Mouse (Mus musculus): ENCODE results near the gene Map1lc3b. TPM values are rescaled to one million over a fixed set of nuclear protein-coding genes. Genes with fewer than 3 reads are reported as not detected.

Gene Map1lc3b
- polyA plus RNA-seq, 1 experiment = 101 TPM

GRCm38 (mm10) chr8:121602411-121602810 is 12.2 kb downstream of the Map1lc3b start:
- no peak overlapping the region for H3ac ChIP-seq (ENCODE audit: control insufficient read depth, insufficient read length, low read depth)
- H3K79me3 ChIP-seq (ENCODE audit: low read depth) = no peaks in the 10 kb centered on the region
- no peak overlapping the region for H3K4me3 ChIP-seq (ENCODE audit: insufficient read depth, poor library complexity, severe bottlenecking)
- H3K27me3 ChIP-seq (ENCODE audit: control insufficient read depth, insufficient read depth, insufficient read length) = no peaks in the 10 kb centered on the region
- H3K79me2 ChIP-seq (ENCODE audit: control insufficient read depth, insufficient read depth) = no peaks in the 10 kb centered on the region
- TF ChIP-seq CEBPB (IDR thresholded peaks at IDR 0.05; ENCODE audit: low read depth) = no peak
- no peak for TF ChIP-seq USF1 (IDR thresholded peaks at IDR 0.05; ENCODE audit: low read depth)
- no peak for TF ChIP-seq CTCF (IDR thresholded peaks at IDR 0.05; ENCODE audit: control insufficient read depth, insufficient read depth, insufficient read length)
- TF ChIP-seq MAX (IDR thresholded peaks at IDR 0.05) = no peak
- no peak for TF ChIP-seq MYOG (IDR thresholded peaks at IDR 0.05; ENCODE audit: control insufficient read depth, extremely low read depth, insufficient read length)
- TF ChIP-seq MYOD1 (IDR thresholded peaks at IDR 0.05; ENCODE audit: control insufficient read depth, insufficient read length, low read depth) = no peak
- no peak for TF ChIP-seq FOSL1 (IDR thresholded peaks at IDR 0.05; ENCODE audit: insufficient read depth, low read length, poor library complexity, severe bottlenecking)
- peaks cover 65% of the 10 kb centered on the region for H3K36me3 ChIP-seq (ENCODE audit: control insufficient read depth, insufficient read depth)

- Histone ChIP-seq H3K36me3 (ENCODE audit: control insufficient read depth, insufficient read depth) (peaks cover 63% of the 10 kb centered on the region), H3ac (ENCODE audit: control insufficient read depth, insufficient read length, low read depth) (no peak overlapping the region), H3K4me3 (ENCODE audit: insufficient read depth, poor library complexity, severe bottlenecking) (no peak overlapping the region), H3K79me2 (ENCODE audit: control insufficient read depth, insufficient read depth) (no peaks in the 10 kb centered on the region), H3K27me3 (ENCODE audit: control insufficient read depth, insufficient read depth, insufficient read length) (no peaks in the 10 kb centered on the region), H3K79me3 (ENCODE audit: low read depth) (no peaks in the 10 kb centered on the region)
- TF ChIP-seq MYOD1 (IDR thresholded peaks at IDR 0.05; ENCODE audit: control insufficient read depth, insufficient read length, low read depth) (no peak), MYOG (IDR thresholded peaks at IDR 0.05; ENCODE audit: control insufficient read depth, extremely low read depth, insufficient read length) (no peak), FOSL1 (IDR thresholded peaks at IDR 0.05; ENCODE audit: insufficient read depth, low read length, poor library complexity, severe bottlenecking) (no peak), USF1 (IDR thresholded peaks at IDR 0.05; ENCODE audit: low read depth) (no peak), CEBPB (IDR thresholded peaks at IDR 0.05; ENCODE audit: low read depth) (no peak), CTCF (IDR thresholded peaks at IDR 0.05; ENCODE audit: control insufficient read depth, insufficient read depth, insufficient read length) (peak; percentile 86), MAX (IDR thresholded peaks at IDR 0.05) (no peak)
Measured at GRCm38 (mm10) chr8:121602860-121603259, 12.7 kb downstream of the Map1lc3b start.

GRCm38 (mm10) chr8:121603801-121604200 is 13.6 kb downstream of the Map1lc3b start:
- Histone ChIP-seq H3ac (ENCODE audit: control insufficient read depth, insufficient read length, low read depth) (no peak overlapping the region), H3K79me2 (ENCODE audit: control insufficient read depth, insufficient read depth) (no peaks in the 10 kb centered on the region), H3K4me3 (ENCODE audit: insufficient read depth, poor library complexity, severe bottlenecking) (no peak overlapping the region), H3K36me3 (ENCODE audit: control insufficient read depth, insufficient read depth) (peaks cover 66% of the 10 kb centered on the region), H3K27me3 (ENCODE audit: control insufficient read depth, insufficient read depth, insufficient read length) (no peaks in the 10 kb centered on the region), H3K79me3 (ENCODE audit: low read depth) (no peaks in the 10 kb centered on the region)
- TF ChIP-seq USF1 (IDR thresholded peaks at IDR 0.05; ENCODE audit: low read depth) (no peak), MAX (IDR thresholded peaks at IDR 0.05) (no peak), CTCF (IDR thresholded peaks at IDR 0.05; ENCODE audit: control insufficient read depth, insufficient read depth, insufficient read length) (no peak), MYOG (IDR thresholded peaks at IDR 0.05; ENCODE audit: control insufficient read depth, extremely low read depth, insufficient read length) (no peak), MYOD1 (IDR thresholded peaks at IDR 0.05; ENCODE audit: control insufficient read depth, insufficient read length, low read depth) (no peak), CEBPB (IDR thresholded peaks at IDR 0.05; ENCODE audit: low read depth) (no peak), FOSL1 (IDR thresholded peaks at IDR 0.05; ENCODE audit: insufficient read depth, low read length, poor library complexity, severe bottlenecking) (no peak)

GRCm38 (mm10) chr8:121607661-121608060 is 17.5 kb downstream of the Map1lc3b start:
- peaks cover 53% of the 10 kb centered on the region for H3K36me3 ChIP-seq (ENCODE audit: control insufficient read depth, insufficient read depth)
- H3K79me3 ChIP-seq (ENCODE audit: low read depth) = peaks cover 2% of the 10 kb centered on the region
- no peaks in the 10 kb centered on the region for H3K27me3 ChIP-seq (ENCODE audit: control insufficient read depth, insufficient read depth, insufficient read length)
- TF ChIP-seq CTCF (IDR thresholded peaks at IDR 0.05; ENCODE audit: control insufficient read depth, insufficient read depth, insufficient read length) = peak; percentile 3
- TF ChIP-seq MAX (IDR thresholded peaks at IDR 0.05) = no peak
- no peak for TF ChIP-seq USF1 (IDR thresholded peaks at IDR 0.05; ENCODE audit: low read depth)
- no peak for TF ChIP-seq MYOG (IDR thresholded peaks at IDR 0.05; ENCODE audit: control insufficient read depth, extremely low read depth, insufficient read length)
- H3K4me3 ChIP-seq (ENCODE audit: insufficient read depth, poor library complexity, severe bottlenecking) = no peak overlapping the region
- no peak overlapping the region for H3ac ChIP-seq (ENCODE audit: control insufficient read depth, insufficient read length, low read depth)
- no peaks in the 10 kb centered on the region for H3K79me2 ChIP-seq (ENCODE audit: control insufficient read depth, insufficient read depth)

GRCm38 (mm10) chr8:121609251-121609650 is 19.1 kb downstream of the Map1lc3b start:
- peaks cover 14% of the 10 kb centered on the region for H3K79me2 ChIP-seq (ENCODE audit: control insufficient read depth, insufficient read depth)
- H3K79me3 ChIP-seq (ENCODE audit: low read depth) = peaks cover 8% of the 10 kb centered on the region
- H3K27me3 ChIP-seq (ENCODE audit: control insufficient read depth, insufficient read depth, insufficient read length) = no peaks in the 10 kb centered on the region
- no peak overlapping the region for H3ac ChIP-seq (ENCODE audit: control insufficient read depth, insufficient read length, low read depth)
- no peak for TF ChIP-seq CEBPB (IDR thresholded peaks at IDR 0.05; ENCODE audit: low read depth)
- TF ChIP-seq CTCF (IDR thresholded peaks at IDR 0.05; ENCODE audit: control insufficient read depth, insufficient read depth, insufficient read length) = no peak
- no peak for TF ChIP-seq MYOG (IDR thresholded peaks at IDR 0.05; ENCODE audit: control insufficient read depth, extremely low read depth, insufficient read length)
- no peak for TF ChIP-seq USF1 (IDR thresholded peaks at IDR 0.05; ENCODE audit: low read depth)
- TF ChIP-seq MAX (IDR thresholded peaks at IDR 0.05) = no peak
- no peak for TF ChIP-seq MYOD1 (IDR thresholded peaks at IDR 0.05; ENCODE audit: control insufficient read depth, insufficient read length, low read depth)
- no peak for TF ChIP-seq FOSL1 (IDR thresholded peaks at IDR 0.05; ENCODE audit: insufficient read depth, low read length, poor library complexity, severe bottlenecking)
- no peak overlapping the region for H3K4me3 ChIP-seq (ENCODE audit: insufficient read depth, poor library complexity, severe bottlenecking)
- peaks cover 49% of the 10 kb centered on the region for H3K36me3 ChIP-seq (ENCODE audit: control insufficient read depth, insufficient read depth)

- H3K79me3 ChIP-seq (ENCODE audit: low read depth) = peaks cover 12% of the 10 kb centered on the region
- TF ChIP-seq CTCF (IDR thresholded peaks at IDR 0.05; ENCODE audit: control insufficient read depth, insufficient read depth, insufficient read length) (no peak), FOSL1 (IDR thresholded peaks at IDR 0.05; ENCODE audit: insufficient read depth, low read length, poor library complexity, severe bottlenecking) (no peak), MYOD1 (IDR thresholded peaks at IDR 0.05; ENCODE audit: control insufficient read depth, insufficient read length, low read depth) (no peak), MAX (IDR thresholded peaks at IDR 0.05) (no peak), MYOG (IDR thresholded peaks at IDR 0.05; ENCODE audit: control insufficient read depth, extremely low read depth, insufficient read length) (no peak), USF1 (IDR thresholded peaks at IDR 0.05; ENCODE audit: low read depth) (no peak), CEBPB (IDR thresholded peaks at IDR 0.05; ENCODE audit: low read depth) (no peak)
- H3K79me2 ChIP-seq (ENCODE audit: control insufficient read depth, insufficient read depth) = peaks cover 21% of the 10 kb centered on the region
- H3K36me3 ChIP-seq (ENCODE audit: control insufficient read depth, insufficient read depth) = peaks cover 49% of the 10 kb centered on the region
- H3K27me3 ChIP-seq (ENCODE audit: control insufficient read depth, insufficient read depth, insufficient read length) = no peaks in the 10 kb centered on the region
- H3ac ChIP-seq (ENCODE audit: control insufficient read depth, insufficient read length, low read depth) = no peak overlapping the region
- H3K4me3 ChIP-seq (ENCODE audit: insufficient read depth, poor library complexity, severe bottlenecking) = no peak overlapping the region
Measured at GRCm38 (mm10) chr8:121609916-121610315, 19.8 kb downstream of the Map1lc3b start.

Measured in C2C12 (cell line).